Mouse (Mus musculus): ENCODE results near the gene Rab32.
"Not testable (repeated sequence)": the region's sequence is repeated elsewhere in the genome, so short reads cannot be mapped to it uniquely, and the experiment has no call there.

The Rab32 gene

DNA sequence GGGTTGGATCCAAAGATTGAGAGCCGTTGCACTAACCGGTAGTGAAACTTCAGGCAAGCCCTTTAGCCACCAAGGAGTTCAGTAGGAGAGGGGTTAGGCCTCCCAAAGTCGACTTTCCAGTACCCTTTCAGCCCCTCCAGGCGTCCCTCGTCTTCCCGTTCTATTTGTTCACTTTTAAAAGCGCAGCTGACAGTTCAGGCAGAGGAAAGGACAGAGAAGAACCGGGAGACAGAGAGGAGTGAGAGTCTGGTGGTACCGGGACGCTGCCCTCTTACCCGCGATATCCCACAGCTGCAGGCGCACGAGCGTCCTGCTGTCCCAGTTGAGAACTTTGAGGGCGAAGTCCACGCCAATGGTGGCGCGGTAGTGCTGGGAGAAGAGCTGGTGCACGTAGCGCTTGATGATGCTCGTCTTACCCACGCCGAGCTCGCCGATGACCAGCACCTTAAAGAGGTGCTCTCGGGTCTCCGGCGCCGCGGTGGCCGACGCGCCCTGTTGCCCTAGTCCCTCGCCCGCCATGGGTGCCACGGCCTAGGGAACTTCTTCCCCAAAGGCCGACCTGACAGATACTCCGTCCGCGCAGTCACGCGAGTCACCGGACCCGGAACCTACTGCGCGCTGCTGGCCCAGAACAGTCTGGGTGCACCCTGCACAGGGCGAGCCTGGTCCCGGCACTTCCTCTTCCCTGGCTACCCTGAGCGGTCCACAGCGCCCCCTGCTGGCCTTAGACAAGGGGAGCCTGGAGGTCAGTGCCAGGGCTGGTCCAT, at the start of gene Rab32:
TSS of gene Rab32 (minus strand) at position 696 of the 767 bp plus-strand sequence.
- DNase-seq: peak; percentile 94

GRCm38 (mm10) chr10:10600771-10601170, 42.7 kb upstream of the Rab32 start:
- no peak for DNase-seq

DNA sequence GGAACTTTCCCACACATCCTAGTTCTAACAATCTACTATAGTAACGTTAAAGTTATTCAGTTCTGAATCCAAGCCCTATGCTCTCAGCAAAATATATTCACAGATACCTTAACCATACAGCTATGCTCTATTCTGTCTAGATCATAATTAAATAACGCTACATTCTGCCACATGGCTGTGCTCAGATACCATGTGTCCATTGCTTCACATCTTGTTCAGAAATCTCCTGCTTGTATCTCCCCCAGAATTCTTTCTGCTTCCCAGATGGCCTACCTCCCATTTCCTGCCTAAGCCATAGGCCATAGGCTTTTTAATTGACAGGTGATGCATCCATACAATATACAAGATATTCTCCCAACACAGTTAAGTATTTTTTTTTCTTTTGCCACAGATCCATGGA, 39.4 kb upstream of the Rab32 start:
- DNase-seq: not testable (repeated sequence)

DNA sequence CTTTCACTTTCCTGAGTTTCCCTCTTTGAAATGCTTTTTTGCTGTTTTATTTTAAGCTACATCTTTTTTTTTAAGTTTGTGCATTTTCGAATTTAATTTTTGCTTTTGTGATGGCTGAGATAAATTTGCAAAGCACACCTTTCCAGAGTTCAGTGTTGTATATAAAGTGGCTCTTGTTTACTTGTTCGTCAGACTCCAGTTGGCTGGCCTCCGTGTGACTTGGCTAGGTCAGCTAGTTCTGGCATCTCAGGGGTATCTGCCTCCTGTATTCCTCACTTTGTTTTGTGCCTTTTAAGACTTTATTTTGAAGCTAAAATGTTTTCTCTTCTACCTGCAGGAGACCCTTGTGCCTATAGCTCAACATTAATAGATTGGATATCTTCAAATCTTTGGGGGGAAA, 22.7 kb upstream of the Rab32 start:
- no peak for DNase-seq

- DNase-seq: no peak
Observed at GRCm38 (mm10) chr10:10579821-10580220, 21.8 kb upstream of the Rab32 start.

DNA sequence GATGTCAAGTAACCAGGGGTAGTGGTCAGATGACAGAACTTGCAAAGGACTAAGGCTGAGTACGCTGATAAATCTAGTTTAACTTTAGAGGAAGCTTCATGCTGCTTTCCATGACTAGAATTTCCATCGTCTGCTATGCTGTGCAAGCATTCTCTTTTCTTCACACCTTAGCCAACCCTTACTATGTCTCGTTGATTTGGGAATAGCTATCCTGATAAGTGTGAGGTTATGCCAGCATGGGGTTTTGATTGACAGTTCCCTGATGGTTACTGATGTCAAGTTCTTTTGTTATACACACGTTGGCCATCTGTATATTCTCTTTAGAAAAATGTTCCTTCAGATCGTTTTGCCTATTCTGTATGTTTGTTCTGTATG, 259 bp upstream of the Rab32 start:
- DNase-seq: no peak

DNA sequence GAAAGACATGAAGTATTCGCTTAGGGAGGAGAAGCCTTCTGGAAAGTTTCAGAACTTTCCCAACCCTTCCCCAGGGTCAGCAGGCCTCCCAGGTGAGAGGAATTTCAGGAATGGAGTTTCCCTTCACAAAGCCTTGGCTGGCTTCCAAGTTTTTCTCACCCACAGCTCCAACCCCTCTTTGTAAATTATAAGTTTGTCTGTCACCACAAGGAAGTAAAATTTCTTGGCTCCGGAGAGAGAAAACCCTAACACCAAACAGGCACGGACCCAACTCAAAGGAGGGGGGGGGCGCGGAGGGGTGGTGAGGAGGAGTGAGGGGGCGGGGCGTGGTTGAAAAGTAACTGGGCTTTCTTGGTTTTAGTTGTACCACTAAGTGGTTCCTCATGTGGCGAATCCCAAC, 980 bp downstream of the Rab32 start:
- DNase-seq: peak; percentile 53

DNA sequence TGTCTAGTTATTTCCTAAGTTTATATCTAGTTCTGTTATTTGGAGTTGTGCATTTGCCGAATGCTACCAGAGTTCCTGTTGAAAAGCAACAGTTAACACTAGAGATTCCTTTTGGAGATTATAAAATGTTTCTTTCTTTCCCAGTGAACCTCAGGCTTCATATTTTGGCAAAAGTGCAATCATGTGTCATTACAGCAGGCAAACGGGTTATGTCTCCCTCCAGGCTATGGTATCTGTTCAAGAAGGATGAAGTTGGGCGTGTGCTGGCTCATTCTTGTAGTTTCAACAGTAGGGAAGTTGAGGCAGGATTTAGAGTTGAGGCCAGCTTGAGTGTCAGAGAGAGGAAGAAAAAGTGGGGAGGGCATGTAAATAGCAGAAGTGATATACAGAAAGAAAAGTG, 2.4 kb downstream of the Rab32 start:
- no peak for DNase-seq

GRCm38 (mm10) chr10:10555221-10555620, 2.8 kb downstream of the Rab32 start:
- peak; percentile 36 for DNase-seq

- DNase-seq: no peak
Observed at GRCm38 (mm10) chr10:10550134-10550533, 7.9 kb downstream of the Rab32 start.

GRCm38 (mm10) chr10:10546623-10547022, 11.4 kb downstream of the Rab32 start:
- no peak for DNase-seq

DNA sequence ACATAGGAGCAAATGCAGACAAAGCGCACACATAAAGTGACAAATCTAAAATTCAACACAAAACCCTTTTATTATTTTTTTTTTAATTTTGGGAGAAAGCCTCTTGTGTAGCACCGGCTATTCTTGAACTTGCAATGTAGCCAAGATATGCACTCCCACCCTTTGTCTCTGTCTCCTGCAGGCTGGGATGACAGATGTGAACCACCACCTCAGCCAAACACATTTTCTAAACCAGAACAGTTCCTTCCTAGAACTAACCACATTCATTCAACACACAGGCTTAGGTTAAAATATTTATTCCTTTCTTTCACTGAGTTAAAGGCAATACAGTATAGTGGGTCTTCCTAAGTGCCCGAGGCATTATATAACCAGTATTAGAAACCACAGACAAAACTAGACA, 13.1 kb downstream of the Rab32 start:
- DNase-seq: no peak
